Mouse (Mus musculus): ENCODE data around the gene Olfr694.
"Not testable (repeated sequence)": the region's sequence is repeated elsewhere in the genome, so short reads cannot be mapped to it uniquely, and the experiment has no call there.

Olfr694 gene

GRCm38 (mm10) chr7:106691714-106692113 lies at the start of gene Olfr694:
Gene Olfr694 (minus strand): TSS chr7:106691814.
- DNase-seq: no peak

- no peak for DNase-seq
These were observed 45.4 kb upstream of the Olfr694 start for GRCm38 (mm10) chr7:106737028-106737427.

- no peak for DNase-seq
These were observed 42.1 kb upstream of the Olfr694 start for GRCm38 (mm10) chr7:106733717-106734116.

DNA sequence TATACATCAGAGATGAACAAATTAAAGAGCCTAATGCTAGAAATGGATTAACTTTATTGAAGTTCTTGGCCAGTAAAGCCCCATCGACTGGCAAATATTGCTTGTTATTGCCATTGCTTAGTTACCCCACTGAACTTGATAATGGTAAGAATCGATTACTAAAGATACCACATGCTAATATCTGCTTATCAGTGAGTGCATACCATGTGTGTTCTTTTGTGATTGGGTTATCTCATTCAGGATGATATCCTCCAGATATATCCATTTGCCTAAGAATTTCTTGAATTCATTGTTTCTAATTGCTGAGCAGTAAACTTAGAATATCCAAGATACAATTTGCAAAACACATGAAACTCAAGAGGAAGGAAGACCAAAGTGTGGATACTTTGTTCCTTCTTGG lies 34.0 kb upstream of the Olfr694 start:
- DNase-seq: not testable (repeated sequence)

DNA sequence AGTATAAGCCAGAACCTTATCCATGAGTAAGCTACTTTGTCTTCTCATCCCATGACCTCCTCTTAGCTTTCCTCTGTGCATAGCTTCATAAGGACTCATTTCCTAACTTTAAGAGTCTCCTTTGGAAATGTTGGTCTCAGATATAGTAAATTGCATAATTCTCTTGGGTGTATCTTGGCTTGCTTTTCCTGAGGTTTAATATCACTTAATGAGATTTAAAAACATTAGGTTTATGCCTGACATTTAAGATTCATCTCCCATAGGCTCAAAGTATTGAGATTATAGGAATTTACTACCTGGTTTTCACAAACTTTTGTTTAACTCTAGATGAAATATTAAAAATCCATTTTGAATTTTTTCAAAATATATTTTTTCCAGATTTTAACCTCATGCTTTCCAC lies 24.7 kb upstream of the Olfr694 start, which contains the start of gene Olfr695:
Gene Olfr695 (minus strand): TSS at position 101 of the 400 bp plus-strand sequence.
- no peak for DNase-seq

DNA sequence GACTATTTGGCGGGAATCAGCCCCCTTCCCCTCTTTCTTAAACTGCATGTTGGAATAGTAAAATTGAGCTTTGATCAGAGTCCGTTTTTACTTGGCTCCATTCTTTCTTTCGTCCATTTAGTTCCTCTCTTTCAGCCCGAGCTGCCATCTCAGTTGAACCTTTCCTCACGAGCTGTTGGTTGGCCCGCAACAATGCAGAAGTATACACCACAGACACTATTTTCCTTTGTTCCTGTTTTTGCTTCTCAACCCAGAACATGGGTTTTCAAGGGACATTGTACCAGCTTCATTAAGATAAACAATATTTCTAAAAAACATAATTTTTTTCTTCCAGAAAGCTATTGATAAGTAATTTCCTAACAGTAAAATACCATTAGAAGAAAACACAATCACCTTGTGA lies 19.8 kb upstream of the Olfr694 start:
- no peak for DNase-seq

GRCm38 (mm10) chr7:106707705-106708104 lies 16.1 kb upstream of the Olfr694 start:
- not testable (repeated sequence) for DNase-seq

- DNase-seq: no peak
These were observed 5.3 kb upstream of the Olfr694 start for GRCm38 (mm10) chr7:106696891-106697290.

DNA sequence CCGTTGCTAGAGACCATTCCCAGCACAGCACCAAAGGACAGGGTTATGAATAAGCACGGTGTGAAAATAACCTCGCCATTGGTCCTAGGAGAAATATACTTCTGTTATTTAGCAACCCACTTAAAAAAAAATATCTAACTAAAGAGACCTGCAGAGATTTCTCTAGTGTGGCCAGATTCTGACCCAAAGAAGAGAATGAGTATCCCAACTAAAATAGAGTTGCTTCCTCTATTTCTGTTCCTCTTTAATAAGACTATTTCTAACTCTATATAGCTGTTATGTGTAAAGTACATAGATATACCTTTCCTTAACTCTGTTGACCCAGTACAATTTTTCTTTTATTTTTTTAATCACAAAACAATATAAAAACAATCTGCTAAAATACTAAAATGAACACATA lies 1.4 kb upstream of the Olfr694 start:
- DNase-seq: no peak

GRCm38 (mm10) chr7:106685382-106685781 lies 6.2 kb downstream of the Olfr694 start:
- no peak for DNase-seq

DNA sequence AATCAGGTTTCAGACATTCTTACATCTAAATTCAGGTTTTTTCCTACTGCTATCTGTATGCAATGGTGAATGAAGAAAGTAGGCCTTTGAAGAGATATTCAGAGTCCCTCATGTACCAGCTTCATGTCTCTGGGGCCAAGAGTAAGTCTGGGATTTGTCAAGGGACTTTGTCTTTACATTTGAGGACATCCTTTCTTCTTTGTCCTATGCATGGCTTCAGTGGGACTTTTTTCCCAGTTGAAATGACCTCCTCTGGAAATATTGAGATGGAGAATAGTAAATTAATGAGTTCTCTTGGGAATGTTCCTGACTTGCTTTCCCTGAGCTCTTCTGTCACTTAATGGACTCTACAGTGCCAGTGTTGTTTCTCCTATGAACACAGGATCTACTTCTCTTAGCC lies 11.1 kb downstream of the Olfr694 start, which contains the start of gene Olfr693:
Gene Olfr693 (minus strand): TSS at position 101 of the 400 bp plus-strand sequence.
- DNase-seq: no peak

GRCm38 (mm10) chr7:106652344-106652652 lies 39.3 kb downstream of the Olfr694 start:
- DNase-seq: no peak

DNA sequence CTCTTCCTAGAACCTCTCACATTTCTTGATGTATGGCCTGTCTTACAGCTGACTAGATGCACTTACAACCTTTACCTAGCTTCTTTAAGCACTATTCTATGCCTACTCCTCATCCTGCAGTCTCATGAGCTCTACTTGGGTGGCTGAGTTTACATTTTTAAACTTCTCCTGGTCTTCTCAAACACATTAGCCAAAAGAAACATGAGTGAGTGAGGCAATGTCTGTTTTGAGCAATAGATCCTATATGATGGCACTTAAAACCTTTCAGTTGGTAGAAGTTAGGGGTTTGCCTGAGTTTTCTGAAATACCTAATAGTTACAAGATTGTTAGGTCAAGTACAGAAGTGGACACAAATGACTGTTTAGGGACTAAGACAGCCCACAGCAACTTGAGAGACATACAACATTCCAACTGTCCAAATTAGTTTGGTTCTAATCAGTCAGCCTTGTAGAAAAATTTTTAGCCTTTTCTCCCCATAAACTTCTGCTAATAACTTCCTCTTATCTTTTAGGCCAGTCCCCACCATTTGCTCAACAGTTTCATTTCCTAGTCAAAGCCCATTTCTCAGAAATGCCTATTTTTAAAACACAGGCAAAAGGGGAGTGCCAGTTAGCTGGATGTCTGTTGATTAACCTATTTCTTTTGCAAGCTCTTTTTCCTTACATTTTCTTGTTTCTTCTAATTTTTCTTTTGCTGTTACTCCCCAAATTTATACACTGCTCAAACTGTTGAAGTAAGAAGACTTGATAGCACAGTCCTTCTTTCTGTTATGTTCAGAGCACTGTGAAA lies 39.9 kb downstream of the Olfr694 start:
- no peak for DNase-seq

DNA sequence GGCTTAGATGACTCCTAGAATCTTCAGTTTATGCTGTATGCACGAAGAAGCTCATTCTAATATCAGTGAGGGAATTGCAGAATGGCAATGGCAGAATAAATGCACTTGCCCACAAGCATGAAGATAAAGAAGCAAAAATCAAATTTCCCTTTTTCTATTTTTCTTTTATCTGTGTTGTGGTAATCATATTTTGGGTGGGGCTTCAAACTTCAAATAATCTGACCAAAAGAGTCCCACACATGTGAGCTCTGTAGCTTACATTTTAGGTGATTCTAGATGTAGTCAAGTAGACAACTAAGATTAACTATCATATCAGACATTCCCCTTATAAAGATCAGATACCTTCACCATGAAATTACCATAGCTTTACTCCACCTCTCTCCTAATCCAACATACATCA lies 41.8 kb downstream of the Olfr694 start:
- no peak for DNase-seq

GRCm38 (mm10) chr7:106645261-106645660 lies 46.4 kb downstream of the Olfr694 start:
- no peak for DNase-seq

DNA sequence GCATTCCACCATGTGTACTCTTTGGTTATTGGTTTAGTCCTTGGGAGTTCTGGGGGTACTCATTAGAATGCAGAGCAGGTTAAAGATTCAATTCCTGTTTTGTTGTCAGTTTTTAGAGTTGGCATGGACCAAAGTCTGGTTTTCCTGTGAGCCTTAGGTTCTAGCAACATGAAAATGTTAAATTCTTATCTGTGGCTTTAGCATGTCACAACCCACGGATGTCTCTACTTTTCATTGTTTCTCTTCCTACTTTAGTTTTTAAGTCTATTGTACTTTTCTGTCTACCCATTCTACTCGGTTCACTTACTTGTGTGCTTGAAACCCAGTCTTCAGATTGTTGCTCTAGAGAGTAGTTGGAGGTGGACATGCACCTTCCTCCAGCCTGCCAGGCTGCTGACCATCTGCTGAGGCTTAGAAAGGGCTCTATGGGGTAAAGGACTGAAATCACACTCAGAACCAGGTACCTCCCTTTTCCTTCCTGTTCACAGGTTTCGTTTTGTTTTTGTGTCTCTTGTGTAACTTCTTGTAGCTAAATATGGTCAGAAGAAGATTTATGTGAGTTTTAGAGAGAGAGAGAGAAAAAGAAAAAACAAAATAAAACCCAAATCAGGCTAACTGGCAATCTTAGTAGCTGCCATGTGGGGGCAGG lies 47.3 kb downstream of the Olfr694 start:
- DNase-seq: no peak

- DNase-seq: no peak
These were observed 50.8 kb downstream of the Olfr694 start for GRCm38 (mm10) chr7:106640839-106641238.

GRCm38 (mm10) chr7:106635560-106635959 lies 56.1 kb downstream of the Olfr694 start:
- DNase-seq: no peak
